8 mouse cellular contexts compared by ENCODE assay signal in the genomic region with DNA sequence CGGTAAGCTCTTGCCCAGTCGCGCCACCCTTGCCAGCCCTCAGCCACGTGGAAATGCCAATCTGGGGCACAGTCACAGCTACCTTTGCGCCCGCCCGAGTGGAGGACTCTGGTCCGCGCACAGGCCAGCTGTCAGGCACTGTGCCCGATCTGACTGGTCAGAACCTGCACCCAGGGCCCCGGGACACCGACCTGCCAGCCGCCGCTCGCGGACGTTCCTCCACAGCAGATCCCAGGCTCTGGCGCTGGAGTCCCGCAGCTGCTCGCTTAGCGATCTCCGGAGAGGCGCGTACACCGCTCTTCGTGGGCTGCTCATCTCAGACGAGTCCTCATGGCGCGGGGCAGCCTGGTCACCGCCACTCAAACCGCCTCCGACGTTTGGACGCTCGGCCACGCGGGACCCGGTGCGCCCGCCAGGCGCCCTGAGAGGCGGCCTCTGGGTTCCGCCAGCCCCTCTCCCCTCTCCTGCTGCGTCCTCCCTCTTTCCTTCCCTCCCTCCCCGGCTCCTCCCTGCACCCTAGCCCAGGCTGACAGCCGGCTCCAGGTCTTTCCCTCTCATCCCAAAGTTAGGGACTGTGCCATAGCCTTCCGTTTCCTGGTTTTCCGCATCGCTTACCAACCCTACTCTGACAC. TPM values are rescaled to one million over a fixed set of nuclear protein-coding genes. Genes with fewer than 3 reads are reported as not detected.
A peak's percentile ranks its signal among the peaks of the same experiment; 100 is the strongest.
DNase-seq lines count a peak whose midpoint lies in the region; ATAC-seq lines count a peak whose summit lies in the region.

A gene (minus strand): TSS at position 437 of the 632 bp plus-strand sequence.

- peak within 1 kb of the TSS; percentile 65 for H3K4me2 ChIP-seq in hindbrain, embryonic 11.5 days (replicated peaks; ENCODE audit: low read depth, low read length)

- H3K4me3 ChIP-seq in hindbrain, embryonic 11.5 days (ENCODE audit: low read depth, low read length) = peak within 1 kb of the TSS; percentile 38

- peak; percentile 53 for DNase-seq in NIH3T3 (ENCODE audit: low read depth)
- peak; percentile 12 for DNase-seq in brain, adult 2 months (ENCODE audit: low read depth, low spot score)
- peak; percentile 21 for DNase-seq in gastrocnemius, adult 18-20 months (ENCODE audit: low spot score)
- DNase-seq in hindbrain, embryonic 11.5 days (ENCODE audit: low spot score) = peak; percentile 63
- DNase-seq in layer of hippocampus, postnatal 36 days = peak in 1 of 2 experiments; percentile 25
- DNase-seq in lung, postnatal 25 days (ENCODE audit: low spot score) = peak; percentile 34
- DNase-seq in right cerebral cortex, adult 2 months (ENCODE audit: low spot score in 2 of 2) = peak; percentile 28 to 51
- no peak for DNase-seq in natural killer cell, adult 2 months (ENCODE audit: low spot score in 2 of 2)

- no peaks in the 10 kb centered on the region for H3K36me3 ChIP-seq in hindbrain, embryonic 11.5 days (ENCODE audit: control insufficient read depth, insufficient read depth, low read length)

- H3K9me3 ChIP-seq in hindbrain, embryonic 11.5 days (ENCODE audit: control insufficient read depth, low read length) = no peaks in the 10 kb centered on the region

- peak; percentile 78 for ATAC-seq in hindbrain, embryonic 11.5 days (ENCODE audit: low FRiP score)

- H3K27ac ChIP-seq in hindbrain, embryonic 11.5 days (ENCODE audit: low read depth, low read length) = no peak within 1 kb of the TSS

- 1% methylated on average over 46 of the region's 49 CpGs for WGBS in hindbrain, embryonic 11.5 days

- H3K4me1 ChIP-seq in hindbrain, embryonic 11.5 days (replicated peaks; ENCODE audit: control insufficient read depth, insufficient read depth, low read length) = no peaks in the 10 kb centered on the region; the same call in 1 of the 2 replicates

- H3K9ac ChIP-seq in hindbrain, embryonic 11.5 days (ENCODE audit: low read depth, low read length) = peak within 1 kb of the TSS; percentile 44

- peaks cover 3% of the 10 kb centered on the region for H3K27me3 ChIP-seq in hindbrain, embryonic 11.5 days (ENCODE audit: control insufficient read depth, insufficient read depth, low read length)

RNA-seq across cellular contexts. Expression of the gene that starts here (rescaled TPM):
- total RNA-seq in gastrocnemius, adult 18-20 months (2021) = 1 to 10 TPM; 4.3 to 8.1 TPM
- polyA plus RNA-seq in hindbrain, embryonic 11.5 days (2014; fragmentation: Nextera tagmentation; extraction: Ambion mirVana) = 4.1 and 4.3 TPM in 2 replicates
- total RNA-seq in layer of hippocampus, postnatal 36 days (2021) = 10 to 100 TPM; 15.5 to 22.0 TPM

Comparison
In these comparisons a context has a peak if more than half of its experiments do, and no peak if none do; other contexts are left out.
1. DNase-seq: peak in NIH3T3 (single experiment), brain, adult 2 months (single experiment), gastrocnemius, adult 18-20 months (single experiment), hindbrain, embryonic 11.5 days (single experiment), lung, postnatal 25 days (single experiment) and right cerebral cortex, adult 2 months (2 of 2); none in natural killer cell, adult 2 months (0 of 2).